Mouse (Mus musculus) thymus, adult 18-20 months (tissue): ENCODE data around the gene Clps.
"Not testable (repeated sequence)": the region's sequence is repeated elsewhere in the genome, so short reads cannot be mapped to it uniquely, and the experiment has no call there.

Experiments
- DNase-seq, 2 experiments: peaks; one replicate each; pipeline ENCODE4 v3.0.0; 2022; ENCODE audit warnings: mixed read lengths in 2 of 2

Clps gene

GRCm38 (mm10) chr17:28560598-28560997 is at the start of gene Clps:
Gene Clps, minus strand, starts transcription at chr17:28560766.
- DNase-seq: no peak

DNA sequence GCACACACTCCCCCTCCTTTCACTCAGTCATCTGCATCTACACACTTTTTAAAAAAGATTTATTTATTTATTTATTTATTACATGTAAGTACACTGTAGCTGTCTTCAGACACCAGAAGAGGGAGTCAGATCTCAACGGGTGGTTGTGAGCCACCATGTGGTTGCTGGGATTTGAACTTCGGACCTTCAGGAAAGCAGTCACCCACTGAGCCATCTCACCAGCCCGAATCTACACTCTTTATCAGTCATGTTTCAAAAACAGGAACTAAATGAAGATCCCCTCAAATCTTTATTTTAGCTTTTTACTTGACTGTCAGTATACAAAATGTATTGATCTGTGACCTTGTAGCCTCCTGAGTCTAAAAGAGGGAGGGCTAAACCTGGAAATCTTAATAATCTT is 49.0 kb upstream of the Clps start:
- no peak for DNase-seq

GRCm38 (mm10) chr17:28601557-28602250 is 41.1 kb upstream of the Clps start:
- DNase-seq: no peak

DNA sequence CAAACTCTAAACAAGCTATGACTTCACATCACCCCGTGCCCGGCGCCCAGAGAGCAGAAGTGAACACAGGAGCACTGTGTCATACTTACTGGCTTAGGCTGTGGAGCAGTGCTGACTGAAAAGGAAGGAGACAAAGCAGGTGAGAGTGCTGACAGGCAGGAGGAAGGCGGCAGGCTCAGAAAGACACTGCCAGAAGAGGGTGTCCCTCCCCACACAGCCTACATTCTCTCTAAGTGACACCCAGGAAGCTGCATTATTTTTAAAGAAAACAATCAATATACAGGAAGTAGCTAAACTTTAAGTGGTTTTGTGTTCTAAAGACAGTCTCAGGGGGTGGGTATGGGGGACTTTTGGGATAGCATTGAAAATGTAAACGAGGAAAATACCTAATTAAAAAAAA is 40.2 kb upstream of the Clps start:
- DNase-seq: no peak

DNA sequence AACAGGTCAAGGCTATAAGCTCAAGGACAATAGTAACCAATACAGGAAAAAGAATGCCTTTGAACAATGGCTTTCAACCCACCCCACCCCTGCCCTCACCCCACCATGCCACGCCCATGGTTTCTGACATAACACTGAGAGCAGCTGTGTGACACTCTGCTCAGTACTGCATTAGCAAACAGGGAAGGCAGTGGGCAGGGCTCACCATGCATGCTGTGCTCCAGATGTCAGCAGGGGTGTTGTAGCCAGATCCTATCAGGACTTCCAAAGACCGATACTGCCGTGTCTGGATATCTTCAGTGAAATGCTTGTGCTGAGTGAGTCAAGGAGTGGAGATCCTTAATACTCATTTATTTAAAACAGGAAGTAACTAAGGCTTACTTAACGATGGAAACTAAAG is 33.4 kb upstream of the Clps start:
- no peak for DNase-seq

GRCm38 (mm10) chr17:28592998-28593397 is 32.4 kb upstream of the Clps start:
- DNase-seq: peak; percentile 30 to 41

DNA sequence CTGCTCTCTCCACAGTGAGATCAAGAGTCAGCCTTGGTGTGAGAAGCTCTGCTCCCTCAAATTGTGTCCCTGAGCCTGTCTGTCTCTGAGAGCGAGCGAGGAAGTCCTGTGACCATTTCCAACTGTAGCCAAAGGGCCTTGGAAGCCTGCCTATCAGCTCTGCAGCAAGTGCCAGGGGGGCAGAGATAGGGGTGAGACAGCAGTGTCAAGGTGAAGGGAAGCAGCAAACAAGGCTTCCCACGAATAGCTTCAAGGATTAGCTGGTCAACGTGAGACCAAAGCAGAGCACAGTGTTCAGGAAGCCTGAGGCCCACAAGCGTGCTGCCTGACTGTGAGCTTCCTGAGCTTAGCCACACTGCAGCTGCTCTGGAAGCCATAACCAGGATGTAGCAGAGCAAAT is 30.9 kb upstream of the Clps start:
- no peak for DNase-seq

- DNase-seq: no peak
Observed at GRCm38 (mm10) chr17:28590596-28590995, 30.0 kb upstream of the Clps start.

- no peak for DNase-seq
Observed at GRCm38 (mm10) chr17:28588591-28588990, 28.0 kb upstream of the Clps start.

DNA sequence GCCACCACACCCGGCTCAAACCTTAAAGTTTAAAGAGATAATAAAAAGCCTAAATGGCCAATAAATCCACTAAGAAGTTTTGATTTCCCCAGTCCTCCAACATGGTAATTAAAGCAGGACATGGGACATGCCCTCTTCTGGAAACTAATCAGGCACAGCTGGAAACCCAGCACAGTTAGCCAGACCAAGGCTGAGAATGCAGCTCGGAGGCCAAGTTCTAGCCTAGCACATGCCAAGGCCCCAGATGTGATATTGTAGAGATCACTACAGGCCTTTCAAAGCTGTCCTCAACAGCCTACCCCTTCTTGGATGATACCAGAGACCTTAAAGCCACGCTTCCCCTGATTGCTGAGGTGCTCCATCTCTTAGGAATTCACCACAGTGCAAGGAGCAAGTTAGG is 25.9 kb upstream of the Clps start:
- DNase-seq: no peak

DNA sequence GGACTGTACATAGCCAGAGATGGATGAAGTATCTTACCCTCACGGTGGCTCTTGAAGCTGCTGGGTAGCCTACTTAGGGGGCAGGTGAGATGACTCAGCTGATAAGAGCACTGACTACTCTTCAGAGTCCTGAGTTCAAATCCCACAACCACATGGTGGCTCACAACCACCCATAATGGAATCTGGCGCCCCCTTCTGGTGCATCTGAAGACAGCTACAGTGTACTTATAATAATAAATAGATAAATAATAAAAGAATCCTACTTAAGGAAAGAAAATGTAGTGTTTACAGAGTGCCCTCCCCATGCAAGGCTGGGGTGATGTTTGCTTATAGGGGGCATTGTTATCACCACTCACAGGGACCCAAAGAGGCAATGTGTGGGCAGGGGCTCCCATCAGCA is 20.5 kb upstream of the Clps start:
- DNase-seq: no peak

DNA sequence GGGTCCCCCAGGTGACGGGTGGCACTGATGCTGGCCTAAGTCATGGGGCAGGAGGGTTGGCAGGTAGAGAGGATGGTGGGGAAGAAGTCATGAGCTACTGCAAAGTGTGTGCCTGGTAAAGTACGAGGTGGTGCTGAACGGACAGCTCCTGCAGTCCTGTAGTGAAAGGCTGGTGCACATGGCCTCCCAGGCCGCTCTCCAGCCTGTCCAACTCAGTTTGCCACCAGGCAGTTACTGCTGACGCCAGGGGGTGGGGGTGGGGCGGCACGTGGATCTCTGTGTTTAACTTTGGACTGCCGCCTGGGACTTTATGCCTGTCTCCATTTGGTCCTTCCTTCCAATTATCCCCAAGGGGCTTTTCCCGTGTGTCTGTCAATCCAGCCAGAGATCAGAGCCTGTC is 19.8 kb upstream of the Clps start:
- DNase-seq: no peak

GRCm38 (mm10) chr17:28575244-28576125 is 14.9 kb upstream of the Clps start, which contains the start of gene Lhfpl5:
Gene Lhfpl5, plus strand, starts transcription at chr17:28575641.
- peak; percentile 26 to 39 for DNase-seq

DNA sequence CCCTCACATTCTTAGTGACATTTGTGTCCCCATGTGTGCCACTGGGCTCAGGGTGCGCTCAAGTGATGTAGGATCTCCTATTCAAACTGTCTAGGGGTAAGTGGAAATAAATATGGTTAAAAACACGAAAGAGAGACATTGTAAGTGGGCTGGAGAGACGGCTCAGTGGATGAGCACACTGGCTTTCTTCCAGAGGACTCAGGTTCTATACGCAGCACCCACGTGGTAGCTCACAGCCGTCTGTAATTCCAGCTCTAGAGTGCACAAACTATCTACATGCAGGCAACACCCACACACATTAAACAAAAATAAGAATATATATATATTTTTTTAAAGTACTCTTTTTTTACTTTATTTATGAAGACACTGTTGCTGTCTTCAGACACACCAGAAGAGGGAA is 12.4 kb upstream of the Clps start:
- no peak for DNase-seq

DNA sequence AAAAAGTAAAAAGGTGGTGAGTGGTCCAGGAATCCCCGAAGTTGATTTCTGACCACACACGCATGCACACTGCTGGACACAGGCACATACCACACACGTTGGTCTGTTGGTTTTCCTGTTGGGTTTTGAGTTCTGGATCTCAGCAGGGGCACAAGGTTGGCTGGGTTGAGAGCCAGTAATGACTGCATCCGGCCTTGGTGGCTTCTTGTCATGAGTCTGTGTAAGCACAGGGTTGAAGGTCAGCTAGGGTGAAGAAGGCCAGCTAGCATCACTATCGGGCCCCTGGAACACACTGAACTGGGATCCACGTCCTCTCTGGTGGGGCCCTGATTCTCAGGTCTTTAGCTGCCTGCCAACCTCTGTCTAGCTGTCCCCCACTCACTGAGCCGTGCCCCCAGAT is 12.0 kb upstream of the Clps start:
- no peak for DNase-seq

GRCm38 (mm10) chr17:28571868-28572267 is 11.3 kb upstream of the Clps start:
- no peak for DNase-seq

DNA sequence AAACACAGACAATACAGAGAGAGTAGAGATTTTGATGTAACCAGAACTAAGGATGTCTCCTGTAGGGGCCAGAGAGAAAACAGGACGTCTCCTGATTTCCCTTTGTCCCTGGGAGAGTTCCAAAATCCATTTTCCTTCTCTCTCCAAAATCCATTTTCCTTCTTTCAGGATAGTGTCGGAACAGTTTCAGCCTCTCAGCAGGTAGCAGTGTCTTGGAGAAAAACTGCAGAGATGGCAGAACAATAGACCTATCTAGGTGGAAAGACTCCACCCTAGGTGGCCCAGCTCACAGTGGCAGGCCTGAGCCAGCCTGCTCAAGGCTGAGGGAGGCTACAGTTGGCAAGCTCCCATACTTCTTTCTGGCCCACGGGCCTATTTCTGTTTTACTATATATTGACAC is 7.0 kb upstream of the Clps start:
- no peak for DNase-seq

- no peak for DNase-seq
Observed at GRCm38 (mm10) chr17:28565181-28565580, 4.6 kb upstream of the Clps start.

DNA sequence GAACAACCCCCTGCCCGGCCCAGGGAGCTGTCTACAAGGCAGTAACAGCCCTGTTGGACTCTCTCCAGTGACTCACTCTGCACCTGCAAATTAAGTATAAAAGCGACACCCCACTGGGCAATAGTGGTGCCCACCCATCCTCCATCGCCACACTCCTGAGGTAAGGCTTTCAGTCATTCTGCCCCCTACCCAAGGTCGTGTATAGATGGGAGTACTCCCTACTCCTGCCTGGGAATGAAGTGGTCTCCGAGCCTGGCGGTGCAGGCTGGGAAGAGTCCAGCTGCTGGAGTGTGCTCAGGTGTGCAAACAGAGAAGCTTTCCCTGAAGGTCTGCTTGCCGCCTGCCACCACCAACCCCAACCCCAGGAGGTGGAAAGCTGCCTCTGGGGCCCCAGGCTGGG is 1.0 kb upstream of the Clps start:
- no peak for DNase-seq

GRCm38 (mm10) chr17:28557772-28558171 is 2.8 kb downstream of the Clps start:
- DNase-seq: no peak

DNA sequence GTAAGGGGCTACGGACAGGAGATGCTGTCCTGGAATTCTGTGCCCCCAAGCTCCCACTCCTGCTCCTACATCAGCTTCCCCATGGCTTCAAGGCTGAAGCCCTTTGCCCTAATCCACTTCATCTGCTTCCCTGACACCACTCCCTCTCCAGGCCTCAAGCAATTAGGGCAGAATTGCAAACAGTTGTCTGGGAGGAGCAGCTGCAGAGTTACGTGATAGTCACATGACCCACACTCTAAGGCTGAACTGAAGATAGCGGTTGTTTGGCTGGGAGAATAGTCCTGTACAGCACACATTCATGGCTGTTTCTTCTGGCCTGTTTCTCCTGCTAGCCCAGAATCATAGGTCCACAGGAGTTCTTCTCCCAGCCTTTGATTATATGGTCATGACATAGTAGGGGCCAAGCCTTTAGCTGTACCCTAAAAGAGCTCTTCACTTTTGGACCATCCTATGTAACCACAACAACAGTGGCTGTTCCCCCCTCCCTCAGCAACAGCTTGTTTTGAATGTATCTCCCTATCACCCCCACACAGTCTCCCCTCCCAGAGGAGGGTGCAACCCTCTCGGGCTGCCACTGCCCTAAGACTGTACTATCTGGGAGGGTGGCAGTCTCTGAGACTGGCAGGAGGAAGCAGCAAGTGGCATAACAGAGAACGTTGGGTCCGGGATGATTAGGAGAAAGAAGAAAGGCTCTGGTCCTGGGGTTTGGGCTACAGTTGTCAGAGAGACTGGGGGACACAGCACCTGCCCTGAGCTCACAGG is 3.8 kb downstream of the Clps start:
- no peak for DNase-seq

GRCm38 (mm10) chr17:28554021-28554420 is 6.5 kb downstream of the Clps start:
- DNase-seq: not testable (repeated sequence)

DNA sequence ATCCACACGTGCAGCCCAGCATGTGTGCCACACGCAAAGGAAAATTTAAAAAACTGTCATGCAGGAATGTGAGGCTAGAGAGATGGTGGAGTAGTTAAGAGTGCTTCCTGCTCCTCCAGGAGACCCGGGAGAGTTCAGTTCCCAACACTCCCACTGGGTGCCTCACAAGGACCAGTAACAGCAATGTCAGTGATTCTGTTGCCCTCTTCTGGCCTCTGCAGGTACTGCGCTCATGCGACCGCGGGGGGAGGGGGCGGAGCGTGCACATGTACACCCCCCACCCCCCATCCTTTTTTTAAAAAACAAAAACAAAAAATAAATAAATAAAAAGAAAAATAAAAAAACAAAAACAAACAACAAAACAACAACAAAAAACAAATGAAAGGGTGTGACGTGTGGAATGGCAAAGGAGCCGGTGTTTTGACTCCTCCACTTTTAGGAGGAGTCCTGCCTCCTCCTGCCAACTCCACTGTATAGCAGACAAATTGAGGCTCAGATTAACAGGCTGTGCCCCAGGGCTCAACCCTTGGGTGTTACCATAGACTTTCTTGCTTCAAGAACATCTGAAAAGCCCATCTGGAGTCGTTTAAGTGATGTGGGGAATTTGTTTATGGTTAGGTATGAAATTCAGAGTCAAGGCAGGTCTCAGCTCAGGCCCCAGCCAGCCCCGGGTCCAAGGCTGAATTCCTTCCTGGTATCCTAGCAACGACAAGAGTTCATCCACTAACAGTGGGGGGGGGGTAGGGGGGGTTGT is 7.3 kb downstream of the Clps start:
- peak; percentile 42 to 56 for DNase-seq
